Mouse (Mus musculus) mature B cell (primary cell): ENCODE results near the gene Fam166a.

Experiments
- in situ Hi-C: fragments of 300-500 bp; cut with MboI; formaldehyde crosslinking; loops from 2 replicates; pipeline ENCODE4 v1.14.3; 2019

Fam166a gene

DNA sequence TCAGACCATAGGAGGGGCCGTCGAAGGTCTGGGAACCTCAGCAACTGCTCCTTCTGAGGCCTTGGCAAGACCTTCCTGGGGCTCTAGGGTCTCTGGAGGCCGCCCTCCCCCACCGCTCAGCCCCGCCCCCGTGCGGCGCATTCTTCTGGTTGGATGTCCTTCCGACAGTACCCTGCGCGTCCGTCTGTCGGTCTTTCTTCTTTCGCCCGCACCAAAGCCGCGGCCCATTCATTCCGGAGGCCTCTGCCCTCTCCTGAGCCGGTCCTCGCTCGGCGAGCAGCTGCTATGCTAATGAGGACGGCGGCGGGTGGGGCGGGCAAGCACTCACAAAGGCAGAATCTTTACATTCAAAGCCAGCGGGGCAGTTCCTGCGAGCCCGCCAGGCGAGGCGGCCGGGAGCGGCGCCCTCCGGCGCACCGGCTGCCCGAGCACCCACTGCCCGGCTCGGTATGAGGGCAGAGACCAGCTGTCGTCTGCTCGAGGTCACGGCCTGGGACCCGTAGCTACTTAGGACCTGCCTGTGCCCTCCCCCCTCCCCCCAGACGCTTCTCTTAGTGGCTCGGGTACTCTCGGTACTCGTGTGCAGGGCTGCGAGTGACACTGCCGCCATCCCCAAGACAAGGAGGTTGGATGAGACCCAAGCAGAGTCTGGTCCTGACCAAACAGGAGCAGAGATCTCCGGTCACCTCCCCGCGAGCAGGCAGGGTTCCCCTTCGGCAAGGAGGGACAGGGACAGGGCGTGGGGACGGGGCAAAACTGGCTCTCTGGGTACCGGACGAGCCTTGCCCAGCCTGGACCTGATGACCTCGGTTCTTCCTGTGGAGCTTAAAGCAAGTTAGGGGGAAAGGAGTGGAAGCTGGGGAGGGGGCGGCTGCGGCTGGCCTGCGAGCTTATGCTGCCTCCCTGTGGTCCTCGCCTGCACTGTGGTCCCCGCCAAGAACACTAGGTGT is 32.6 kb upstream of the Fam166a start:
- in situ Hi-C loops = no loop called here

DNA sequence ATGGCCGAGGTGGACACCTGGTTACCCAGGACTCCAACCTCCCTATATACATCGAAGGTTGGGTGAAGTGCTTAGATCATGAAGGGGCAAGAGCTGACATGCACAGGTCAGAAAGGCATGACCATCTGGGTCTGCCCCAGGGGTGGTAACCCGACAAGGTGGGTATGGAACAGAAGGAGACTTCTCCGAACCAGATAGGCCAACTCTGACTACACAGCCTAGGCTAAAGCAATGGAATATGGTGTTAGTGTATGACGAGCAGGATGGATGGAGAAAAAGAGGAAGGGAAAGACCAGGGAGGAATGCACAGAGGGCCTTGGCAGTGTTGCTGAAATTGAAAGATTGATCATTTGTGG is 32.0 kb upstream of the Fam166a start:
- in situ Hi-C loops = no loop called here

DNA sequence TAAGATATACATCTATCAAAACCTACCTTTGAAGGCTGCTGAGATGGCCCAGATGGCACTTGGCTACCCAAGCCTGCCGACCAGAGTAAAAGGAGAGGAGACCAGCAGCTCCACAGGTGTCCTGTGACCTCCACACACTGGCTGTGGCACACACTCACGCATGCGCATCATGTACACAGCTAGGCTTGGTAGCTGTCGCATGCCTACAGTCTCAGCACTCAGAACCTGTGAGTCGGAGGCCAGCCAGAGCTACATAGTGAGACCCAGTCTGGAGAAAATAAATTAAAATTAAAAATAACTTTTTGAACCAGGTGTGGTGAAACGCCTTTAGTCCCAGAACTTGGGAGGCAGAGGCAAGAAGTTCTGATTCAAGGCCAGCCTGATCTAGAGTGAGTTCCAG is 30.7 kb upstream of the Fam166a start:
- in situ Hi-C loops = no loop called here

DNA sequence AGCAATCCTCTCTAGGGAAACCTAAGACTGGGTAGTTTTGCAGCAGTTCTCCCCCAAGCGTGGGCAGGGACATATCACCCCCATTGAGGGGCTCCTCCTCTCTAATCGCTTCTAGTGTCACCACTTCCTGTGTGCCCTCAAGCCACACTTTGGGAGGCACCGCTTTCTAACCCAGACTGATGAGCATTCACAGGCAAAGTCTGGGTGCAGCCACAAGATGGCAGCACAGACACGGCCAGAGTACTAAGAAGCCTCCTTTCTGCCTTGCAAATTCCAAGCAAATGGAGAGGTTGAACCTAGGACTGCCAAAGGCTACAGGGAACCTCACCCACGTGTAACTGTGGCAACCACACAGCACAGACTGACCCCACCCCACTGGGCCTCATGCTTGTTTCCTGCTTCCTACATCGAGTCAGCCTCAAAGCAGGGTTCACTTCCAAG is 25.2 kb upstream of the Fam166a start:
- in situ Hi-C loops = no loop called here

DNA sequence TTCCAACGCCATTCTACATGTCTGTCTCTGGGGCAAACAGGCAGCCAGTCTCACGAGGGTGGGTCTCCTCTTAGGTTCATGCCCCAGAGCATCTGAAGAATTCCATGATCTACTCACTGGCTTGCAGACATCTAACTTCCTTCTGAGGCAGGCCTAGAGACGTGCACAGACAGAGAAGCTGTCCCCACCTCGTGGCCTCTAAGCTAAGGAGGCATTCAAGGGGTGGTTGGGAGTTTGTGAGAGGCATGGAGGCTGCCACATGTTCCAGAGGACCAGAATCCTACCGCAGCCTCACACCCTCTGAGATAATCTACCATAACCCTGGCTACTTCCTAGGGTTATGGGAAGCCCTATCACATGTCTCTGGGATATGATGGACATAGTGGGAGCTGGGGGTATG is 24.5 kb upstream of the Fam166a start:
- in situ Hi-C loops = no loop called here

DNA sequence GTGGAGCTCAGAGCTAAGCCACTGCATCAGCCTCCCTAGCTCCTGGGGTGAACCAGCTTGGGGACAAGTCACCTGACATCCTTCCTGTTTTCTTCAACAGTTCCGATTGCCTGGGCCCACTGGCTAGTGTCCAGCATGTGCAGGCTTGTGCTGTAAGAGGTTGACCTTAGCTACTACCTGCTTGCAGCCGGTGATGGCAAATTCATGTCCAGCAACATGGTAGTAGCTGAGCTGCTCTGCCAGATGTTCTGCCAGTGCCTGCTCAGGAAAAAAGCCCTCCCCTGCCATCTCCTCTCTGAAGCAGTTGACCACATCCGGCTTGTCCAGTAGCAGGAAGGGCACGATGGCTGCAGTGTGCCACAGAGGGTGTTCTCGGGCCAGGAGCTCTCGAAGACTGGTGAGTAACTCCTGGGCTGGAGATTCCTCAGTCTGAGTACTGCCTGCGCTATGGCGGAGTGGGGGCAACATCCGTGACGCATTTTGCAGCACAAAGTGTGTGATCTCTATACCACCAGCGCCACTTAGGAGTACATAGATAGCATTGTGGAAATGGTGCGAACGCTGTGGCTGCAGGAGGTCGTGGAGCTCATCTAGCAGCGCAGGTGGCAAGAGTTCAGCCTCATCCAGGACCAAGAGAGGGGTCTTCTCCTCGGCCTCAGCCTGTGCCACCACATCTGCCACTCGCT is 23.9 kb upstream of the Fam166a start:
- in situ Hi-C loops = no loop called here

DNA sequence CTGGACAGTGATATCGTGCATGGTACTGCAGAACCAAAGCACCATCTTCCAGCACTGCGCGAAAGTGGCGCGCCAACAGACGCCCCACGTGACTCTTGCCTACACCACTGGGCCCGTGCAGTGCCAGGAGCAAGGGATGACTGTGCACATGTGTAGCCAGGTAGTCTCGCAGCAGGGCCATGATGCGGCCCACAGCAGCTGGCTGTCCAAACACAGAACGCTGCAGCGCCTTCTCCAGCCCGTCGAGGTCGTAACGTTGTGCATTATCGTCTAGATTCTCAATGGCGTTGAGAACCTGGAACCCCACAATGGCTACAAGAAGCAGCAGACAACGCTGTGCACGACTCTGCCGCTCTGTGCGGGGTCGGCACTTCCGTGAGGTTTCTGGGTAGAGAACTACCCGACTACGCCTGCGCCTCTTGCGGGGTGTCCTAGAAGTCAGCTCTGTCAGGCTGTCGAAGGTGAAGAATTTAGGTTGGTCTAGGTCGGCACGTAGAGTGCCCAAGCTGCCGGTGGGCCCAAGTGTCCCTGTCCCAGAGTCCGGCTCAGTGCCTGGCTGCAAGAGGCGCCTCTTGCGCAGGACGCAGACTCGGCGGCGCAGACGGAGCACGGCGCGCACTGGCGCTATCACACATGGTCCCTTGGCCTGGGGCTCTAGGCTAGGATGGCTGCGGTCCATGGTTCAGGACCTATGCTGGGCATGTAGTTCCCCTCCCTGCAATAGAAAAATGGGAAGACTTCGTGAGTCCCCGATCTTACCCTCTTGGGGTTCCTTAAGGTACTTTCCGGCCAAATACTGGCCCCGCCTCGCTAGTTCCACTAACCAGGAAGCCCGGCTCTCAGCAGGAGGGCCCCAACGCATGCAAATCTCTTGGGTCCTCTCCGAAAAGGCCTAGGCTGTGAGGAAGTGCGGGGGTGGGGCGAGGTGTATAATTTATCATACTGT is 23.1 kb upstream of the Fam166a start:
- in situ Hi-C loops = no loop called here

DNA sequence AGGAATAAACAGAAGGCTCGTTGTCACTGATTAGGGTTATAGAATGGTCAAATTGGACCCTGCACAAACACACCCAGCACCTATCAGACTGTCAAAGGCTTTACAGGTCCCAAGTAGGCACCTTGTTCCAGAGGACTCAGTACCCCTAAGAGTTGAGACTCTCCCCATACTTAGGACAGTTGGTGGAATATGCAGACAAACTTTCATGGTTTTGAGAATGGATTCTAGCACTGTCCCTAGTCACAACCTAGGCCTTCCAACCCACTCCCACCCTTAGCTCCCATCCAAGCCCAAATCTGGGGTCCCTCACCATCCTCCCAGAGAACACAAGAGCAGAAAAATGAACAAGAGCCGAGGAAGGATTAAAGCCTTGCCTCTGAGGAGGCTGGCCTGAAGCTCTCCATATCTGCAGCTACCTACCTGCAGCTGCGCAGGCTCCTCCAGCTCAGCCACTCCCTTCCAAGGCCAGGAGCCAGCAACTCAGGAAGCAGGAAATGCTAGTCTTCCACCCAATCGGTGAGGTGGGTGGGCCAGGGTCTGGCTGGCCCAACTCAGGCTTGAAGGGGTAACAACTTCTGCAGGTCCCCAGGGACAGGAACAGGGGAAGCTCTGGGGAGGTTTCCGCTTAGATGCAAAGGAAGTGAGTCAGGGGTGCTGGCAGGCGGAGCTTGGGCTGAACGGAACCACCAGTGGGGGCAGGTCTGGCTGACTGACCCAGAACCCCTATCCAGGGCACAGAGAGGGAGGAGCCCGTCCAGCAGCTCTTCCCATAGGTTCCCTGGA is 22.2 kb upstream of the Fam166a start, which contains the start of gene Tor4a:
Gene Tor4a (minus strand): TSS at position 715 of the 783 bp plus-strand sequence.
- in situ Hi-C loops = no loop called here

DNA sequence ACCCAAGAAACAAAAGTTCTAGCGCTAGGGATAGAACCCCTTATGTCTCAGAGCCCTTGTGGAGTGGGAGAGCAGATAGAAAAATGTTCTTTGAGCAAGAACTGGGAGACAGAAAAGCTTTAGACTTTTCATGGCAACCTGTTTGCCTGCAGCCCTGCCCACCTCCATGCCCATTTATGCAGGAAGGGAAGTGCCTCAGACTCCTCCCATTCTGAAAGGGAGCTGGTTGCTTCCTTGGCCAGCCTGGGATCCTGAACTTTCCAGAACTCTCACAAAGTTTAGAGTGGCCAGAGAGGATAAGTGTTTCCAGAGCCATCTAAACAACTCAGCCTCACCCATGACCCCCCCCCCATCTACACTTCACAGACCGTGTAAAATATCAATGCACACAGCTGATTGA is 21.4 kb upstream of the Fam166a start:
- in situ Hi-C loops = no loop called here

DNA sequence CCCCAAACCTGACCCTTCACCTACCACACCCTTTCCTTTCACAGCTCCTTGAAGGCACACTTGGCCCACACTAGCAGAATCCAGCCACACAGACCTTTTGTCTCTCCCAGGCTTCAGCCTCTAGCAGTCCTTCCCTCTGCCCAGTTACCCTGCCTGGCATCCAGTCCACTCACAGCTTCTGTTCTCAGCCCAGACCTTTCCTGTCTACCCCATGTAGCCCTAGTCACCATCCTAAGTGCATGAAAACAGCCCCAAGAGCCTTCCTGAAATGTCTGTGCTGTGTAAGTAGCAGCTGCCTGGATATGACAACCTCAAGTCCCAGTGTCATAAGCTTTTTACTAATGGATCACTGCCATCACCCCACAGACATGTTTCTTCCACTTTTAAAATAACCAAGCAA is 20.6 kb upstream of the Fam166a start:
- in situ Hi-C loops = no loop called here

DNA sequence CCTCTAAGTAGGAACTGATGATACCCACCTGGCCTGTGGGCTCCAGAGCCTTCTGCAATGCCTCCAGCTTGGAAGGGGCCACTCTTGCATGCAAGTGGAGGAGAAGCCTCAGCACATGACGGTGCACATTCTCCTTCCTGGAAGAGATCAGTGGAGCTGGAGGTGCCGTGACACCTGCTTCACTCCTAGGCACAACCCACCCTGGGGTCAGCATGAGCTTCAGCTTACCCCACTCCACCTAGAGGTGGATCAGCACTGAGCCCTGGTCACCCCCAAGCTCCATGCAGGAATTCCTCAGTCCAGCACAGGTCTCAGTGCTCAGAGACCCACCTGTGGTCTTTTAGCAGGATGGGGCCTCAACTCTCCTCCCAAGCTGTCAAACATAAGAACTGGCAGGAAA is 17.9 kb upstream of the Fam166a start:
- in situ Hi-C loops = no loop called here

DNA sequence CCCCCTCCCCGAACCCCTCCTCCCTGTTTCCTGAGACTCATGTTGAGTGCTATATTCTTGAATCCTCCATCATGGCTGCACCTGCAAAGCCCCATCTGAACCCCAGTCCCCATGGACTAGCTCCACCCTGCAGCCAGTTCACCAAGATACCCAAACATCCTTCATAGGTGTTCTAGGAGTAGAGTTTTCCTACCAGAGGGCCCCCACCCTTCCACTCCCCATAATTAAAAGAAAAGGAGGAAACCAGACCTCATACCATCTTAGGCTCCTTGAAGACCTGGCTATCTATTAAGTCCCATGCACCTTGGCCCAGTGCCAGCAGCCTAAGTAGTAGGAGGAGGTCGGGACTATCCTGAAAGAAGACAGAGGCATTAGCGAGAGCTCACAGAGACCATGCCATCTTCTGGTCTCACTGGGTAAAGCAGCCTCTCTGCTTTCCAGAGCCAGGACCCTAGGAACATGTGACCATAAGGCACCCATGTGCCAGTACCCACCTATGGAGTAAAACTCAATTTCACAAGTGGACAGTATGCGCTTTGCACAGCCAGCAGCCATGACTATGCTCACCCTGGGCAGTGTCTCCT is 14.8 kb upstream of the Fam166a start:
- in situ Hi-C loops = no loop called here

DNA sequence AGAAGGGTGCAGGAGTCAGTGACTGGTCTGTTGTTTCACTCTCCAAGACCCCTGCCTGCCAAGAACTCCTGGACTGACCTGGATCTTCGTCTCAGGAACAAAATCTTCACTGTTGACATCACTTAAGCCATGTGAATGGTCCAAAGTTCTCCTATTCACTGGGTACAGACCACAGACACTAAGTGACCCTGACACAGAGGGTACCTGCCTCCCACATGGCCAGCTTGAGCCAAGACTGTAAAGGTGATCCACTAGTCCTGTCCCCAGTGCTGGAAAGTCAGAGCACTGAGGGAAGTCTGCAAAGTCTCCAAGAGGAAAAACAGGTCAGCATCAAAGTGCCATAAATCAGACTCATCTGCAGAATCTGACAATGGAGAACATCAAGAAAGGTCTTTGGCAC is 11.0 kb upstream of the Fam166a start:
- in situ Hi-C loops = no loop called here

DNA sequence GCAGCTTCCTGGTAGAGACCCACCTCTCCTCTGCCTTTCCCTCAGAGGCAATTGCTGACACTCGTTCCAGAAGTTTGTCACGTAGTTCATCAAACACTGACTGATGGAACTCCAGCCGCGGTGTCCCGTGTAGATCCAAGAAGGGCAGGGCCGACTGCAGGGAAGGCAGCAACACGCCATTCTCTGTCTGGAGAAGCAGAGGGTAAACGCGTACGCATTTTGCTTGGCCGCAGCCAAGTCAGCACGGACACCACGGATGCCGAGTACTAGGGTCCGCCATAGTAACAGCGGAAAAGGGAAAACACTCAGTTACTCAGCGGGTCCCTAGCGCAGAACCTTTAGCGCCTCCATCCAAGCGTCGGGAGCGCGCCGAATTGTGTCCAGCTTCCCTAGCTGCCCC is 7.9 kb upstream of the Fam166a start:
- in situ Hi-C loops = no loop called here

DNA sequence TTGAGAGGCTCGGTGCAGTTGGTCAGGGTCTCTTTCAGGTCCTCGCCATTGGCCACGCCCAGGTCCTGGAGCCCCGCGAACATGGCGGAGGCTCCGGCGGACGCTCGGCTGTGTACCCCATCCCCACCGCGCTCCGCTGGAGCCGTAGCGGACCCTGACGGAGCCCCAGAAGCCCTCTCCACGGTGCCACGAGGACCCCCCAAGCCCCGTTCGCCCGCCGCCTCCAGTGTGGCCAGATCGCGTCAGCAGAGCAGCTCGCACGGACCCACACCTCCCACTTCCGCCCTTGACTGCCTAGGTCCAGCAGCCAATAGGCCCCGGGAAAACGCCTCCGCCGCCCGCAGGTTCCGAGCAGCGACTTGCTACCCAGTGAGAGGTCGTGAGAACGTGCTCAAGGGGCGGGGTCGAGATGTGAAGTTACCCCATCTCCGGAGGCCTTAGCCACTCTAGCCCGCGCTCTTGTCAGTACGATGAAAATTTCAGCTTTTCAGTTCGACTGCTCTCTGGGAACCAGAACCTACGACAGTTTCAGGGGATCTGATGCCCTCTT is 7.3 kb upstream of the Fam166a start, which contains the start of gene Nelfb:
Gene Nelfb (minus strand): TSS at position 369 of the 550 bp plus-strand sequence.
- in situ Hi-C loops = no loop called here

DNA sequence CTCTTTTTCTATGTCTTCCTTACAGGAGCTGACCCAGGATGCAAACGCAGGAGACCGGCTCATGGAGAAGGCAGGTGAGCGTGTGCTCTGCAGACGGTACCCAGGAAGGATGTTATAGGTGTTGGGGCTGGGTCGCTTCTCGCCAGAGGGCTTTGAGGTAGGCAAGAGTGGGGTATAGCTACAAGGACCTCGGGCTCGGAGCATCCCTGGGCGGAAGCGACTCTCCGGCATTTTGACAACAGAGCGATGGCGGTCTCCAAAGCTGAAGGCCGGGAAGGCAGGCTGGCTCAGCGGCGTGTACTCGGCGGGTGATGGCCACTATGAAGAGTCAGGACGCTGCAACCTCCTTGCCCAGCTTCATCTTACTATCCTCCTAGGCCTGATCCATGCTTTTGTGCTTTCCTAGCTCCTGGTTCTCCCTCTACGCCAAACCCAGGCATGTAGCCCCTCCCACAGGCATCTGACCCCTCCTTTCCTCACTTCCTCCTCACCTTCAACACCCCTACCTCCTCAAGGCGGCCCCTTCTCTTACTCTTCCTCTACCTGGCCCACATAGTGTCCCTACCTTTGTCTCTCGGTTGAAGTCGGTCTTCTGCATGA is 5.2 kb upstream of the Fam166a start:
- in situ Hi-C loops = no loop called here

DNA sequence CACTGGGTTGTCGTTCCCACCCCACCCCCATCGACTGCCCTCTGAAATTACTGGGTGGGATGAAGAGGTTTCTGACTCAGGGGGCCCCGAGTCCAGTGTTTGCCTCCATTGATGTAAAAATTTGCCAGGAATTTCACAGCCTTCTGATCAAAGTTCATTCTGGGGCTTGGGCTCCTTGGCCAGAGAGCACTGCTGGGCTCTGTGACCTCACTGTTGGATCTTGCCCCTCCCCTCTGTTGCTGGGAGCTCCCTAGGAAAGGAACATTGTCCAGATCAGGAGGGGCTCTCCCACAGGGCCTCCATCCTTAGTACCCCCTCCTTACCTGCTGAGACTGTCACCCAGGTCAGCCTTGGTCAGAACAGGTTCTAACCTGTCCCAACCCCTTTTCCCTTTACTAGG is 4.1 kb upstream of the Fam166a start, which contains the start of gene Stpg3:
Gene Stpg3 (minus strand): TSS at position 194 of the 400 bp plus-strand sequence.
- in situ Hi-C loops = no loop called here

DNA sequence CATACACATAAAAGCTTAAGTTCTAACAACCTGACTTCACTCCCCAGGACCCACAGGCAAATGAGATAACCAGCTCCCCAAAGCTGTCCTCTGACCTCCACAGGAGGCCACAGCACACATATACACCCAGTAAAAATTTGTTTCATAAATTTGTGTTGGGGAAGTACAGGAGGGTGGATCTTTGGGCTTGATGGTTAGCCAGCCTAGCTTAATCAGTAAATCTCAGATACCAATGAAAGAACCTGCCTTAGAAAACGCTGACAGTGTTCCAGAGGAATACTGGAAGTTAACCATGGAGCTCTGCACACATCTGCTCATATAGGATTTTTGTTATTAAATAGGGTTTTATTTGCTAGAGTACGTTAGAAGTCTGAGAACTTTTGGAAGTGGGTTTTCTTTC is 879 bp upstream of the Fam166a start:
- in situ Hi-C loops = no loop called here

DNA sequence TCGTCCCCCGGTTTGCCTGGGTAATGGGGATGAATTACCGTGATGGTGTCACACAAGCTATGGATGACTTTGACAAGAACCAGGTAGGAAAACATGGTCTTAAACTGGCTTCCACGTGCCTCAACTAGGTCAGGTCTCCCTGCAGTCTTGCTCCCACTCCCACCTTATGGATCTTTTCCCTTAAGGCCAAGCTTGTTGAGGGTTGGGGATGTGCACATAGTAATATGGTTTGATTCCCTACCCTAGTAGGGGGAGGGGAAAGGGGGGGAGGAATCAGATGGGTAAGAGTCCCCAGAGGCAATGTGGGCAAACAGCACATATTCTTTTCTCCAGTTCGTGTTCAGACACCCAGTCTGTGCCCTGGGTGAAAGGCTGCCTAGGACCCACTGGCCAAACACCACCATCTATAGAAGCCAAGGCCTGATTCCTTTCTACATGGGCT is 2.8 kb downstream of the Fam166a start:
- in situ Hi-C loops = no loop called here
